Mouse (Mus musculus): ENCODE measurements around the gene Ccdc17. TPM values are rescaled to one million over a fixed set of nuclear protein-coding genes. Genes with fewer than 3 reads are reported as not detected.

Ccdc17 gene
- polyA plus RNA-seq (2012; ENCODE audit: low replicate concordance) = 5.2 and 5.3 TPM in 2 replicates

GRCm38 (mm10) chr4:116596379-116596778 is at the start of gene Ccdc17:
Gene Ccdc17 (plus strand): TSS chr4:116596654.

GRCm38 (mm10) chr4:116555413-116556300 is 40.8 kb upstream of the Ccdc17 start, which contains the start of gene Tmem69:
Gene Tmem69 (minus strand): TSS chr4:116555936.

GRCm38 (mm10) chr4:116557306-116558121 is 38.9 kb upstream of the Ccdc17 start, which contains the start of gene Gpbp1l1:
Gene Gpbp1l1 (plus strand): TSS chr4:116557658.

GRCm38 (mm10) chr4:116627722-116628662 is 31.5 kb downstream of the Ccdc17 start, which contains the start of gene Nasp:
Gene Nasp (minus strand): TSS chr4:116627941.

Other genes with a start within 250 kb of the Ccdc17 start
- gene Mast2, start 132.5 kb upstream of the Ccdc17 start, polyA plus RNA-seq (2012; ENCODE audit: low replicate concordance) = 31.5 and 46.9 TPM in 2 replicates
- gene Ipp, start 89.1 kb upstream of the Ccdc17 start, polyA plus RNA-seq (2012; ENCODE audit: low replicate concordance) = 1.3 and 2.6 TPM in 2 replicates
- 0.73 and 3.1 TPM in 2 replicates for gene Tmem69, start 40.7 kb upstream of the Ccdc17 start, polyA plus RNA-seq (2012; ENCODE audit: low replicate concordance)
- gene Gpbp1l1, start 39.0 kb upstream of the Ccdc17 start, polyA plus RNA-seq (2012; ENCODE audit: low replicate concordance) = 32.1 and 56.5 TPM in 2 replicates
- 0.47 and 15.0 TPM in 2 replicates for gene Nasp, start 31.3 kb downstream of the Ccdc17 start, polyA plus RNA-seq (2012; ENCODE audit: low replicate concordance)
- 114 and 200 TPM in 2 replicates for gene Akr1a1, start 55.0 kb downstream of the Ccdc17 start, polyA plus RNA-seq (2012; ENCODE audit: low replicate concordance)
- gene Prdx1, start 88.9 kb downstream of the Ccdc17 start, polyA plus RNA-seq (2012; ENCODE audit: low replicate concordance) = 2.7 and 20.5 TPM in 2 replicates
- 0.35 and 1.0 TPM in 2 replicates for gene Mmachc, start 111.8 kb downstream of the Ccdc17 start, polyA plus RNA-seq (2012; ENCODE audit: low replicate concordance)
- gene Ccdc163, start 111.9 kb downstream of the Ccdc17 start, polyA plus RNA-seq (2012; ENCODE audit: low replicate concordance) = 1.2 and 5.7 TPM in 2 replicates
- gene Tesk2, start 124.3 kb downstream of the Ccdc17 start, polyA plus RNA-seq (2012; ENCODE audit: low replicate concordance) = 3.9 and 9.9 TPM in 2 replicates
- 2.3 and 5.9 TPM in 2 replicates for gene Toe1, start 211.0 kb downstream of the Ccdc17 start, polyA plus RNA-seq (2012; ENCODE audit: low replicate concordance)
- gene Mutyh, start 211.1 kb downstream of the Ccdc17 start, polyA plus RNA-seq (2012; ENCODE audit: low replicate concordance) = 13.7 and 19.9 TPM in 2 replicates
- gene Hpdl, start 225.1 kb downstream of the Ccdc17 start, polyA plus RNA-seq (2012; ENCODE audit: low replicate concordance) = 0.28 and 0.30 TPM in 2 replicates

Measured in hematopoietic multipotent progenitor cell, adult 10-12 weeks (in vitro differentiated cells).